Mouse (Mus musculus) retina, postnatal 7 days (tissue): Measurements from ENCODE around the gene Gata3.

Source experiments
- DNase-seq: peaks from one replicate; pipeline ENCODE4 v3.0.0-alpha.2; 2012; ENCODE audit warnings: low read depth, low spot score

Gene Gata3

DNA sequence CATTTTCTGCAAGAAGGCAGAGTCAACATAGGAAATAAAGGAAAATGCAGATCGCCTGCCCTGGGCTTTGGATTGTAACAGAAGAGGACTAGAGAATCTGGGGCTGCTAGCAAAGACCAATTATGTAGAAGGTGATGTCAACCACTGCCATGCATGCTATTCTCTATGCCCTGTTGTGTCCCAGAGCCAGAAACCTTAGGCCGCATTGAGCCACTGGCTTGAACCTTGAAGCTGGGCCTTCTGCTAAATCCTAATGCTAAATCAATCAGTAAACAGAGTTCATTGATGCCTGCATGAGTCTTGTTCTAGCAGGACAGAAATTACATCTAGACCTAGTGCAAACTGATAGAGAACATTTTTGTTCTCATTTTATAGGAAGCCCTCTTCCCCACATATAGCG, 3.8 kb downstream of the Gata3 start:
- DNase-seq = no peak

DNA sequence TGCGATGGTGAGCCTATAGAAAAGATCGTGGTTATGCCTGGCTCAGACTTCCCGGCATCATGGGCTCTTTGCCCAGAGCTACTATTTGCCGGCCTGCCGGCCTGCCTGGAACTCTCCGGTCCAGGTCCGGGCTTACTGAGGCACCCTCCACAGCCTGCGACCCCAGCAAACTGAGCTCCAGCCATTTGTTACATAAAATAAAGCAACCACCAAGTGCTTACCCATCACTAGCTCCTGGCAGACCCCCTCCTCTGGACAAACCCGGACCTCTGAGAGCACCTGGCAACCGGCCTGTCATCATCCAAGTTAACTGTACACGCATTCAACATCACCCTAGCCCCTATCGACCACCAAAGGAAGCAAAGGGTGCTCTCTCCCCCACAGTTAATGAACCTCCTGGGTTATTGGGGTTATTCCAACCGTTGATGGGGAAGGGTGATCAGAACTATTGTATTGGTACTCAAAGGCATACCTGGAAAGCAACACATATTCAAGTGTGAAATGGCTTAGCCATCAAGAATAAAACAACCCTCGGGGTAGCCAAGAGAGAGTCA, 4.5 kb downstream of the Gata3 start:
- DNase-seq = no peak

DNA sequence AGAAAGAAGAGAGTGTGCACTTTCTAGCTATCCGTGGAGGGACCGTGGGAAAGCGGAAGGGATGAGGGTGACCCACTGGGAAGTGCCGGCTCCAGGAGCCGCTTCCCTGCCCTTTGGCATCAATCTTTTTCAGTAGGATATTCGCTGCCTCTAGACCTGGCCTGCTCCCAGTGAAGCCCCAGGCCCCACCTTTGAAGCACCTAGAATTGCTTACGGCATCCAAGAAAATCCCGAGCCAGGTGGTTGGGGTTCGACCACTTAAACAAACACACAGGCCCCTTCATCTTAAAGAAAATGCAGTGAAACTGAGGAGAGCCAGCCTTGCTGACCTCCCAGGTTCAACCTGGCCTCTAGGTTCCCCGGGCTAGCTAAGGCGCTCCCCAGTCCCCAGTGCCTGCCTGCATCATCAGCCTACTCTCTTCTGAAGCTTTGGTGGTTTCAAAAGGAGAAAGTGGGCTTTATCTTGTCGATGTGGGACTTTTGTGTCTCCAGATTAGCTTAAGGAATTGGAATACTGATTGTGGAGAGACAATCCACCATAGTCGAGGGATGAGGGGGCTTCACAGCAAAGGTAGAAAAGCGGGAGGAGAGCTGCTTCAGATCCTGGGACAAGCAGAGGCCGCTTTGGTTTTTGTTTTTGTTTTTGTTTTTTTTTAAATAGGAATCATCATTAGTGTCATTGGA, 5.2 kb downstream of the Gata3 start:
- DNase-seq = no peak

DNA sequence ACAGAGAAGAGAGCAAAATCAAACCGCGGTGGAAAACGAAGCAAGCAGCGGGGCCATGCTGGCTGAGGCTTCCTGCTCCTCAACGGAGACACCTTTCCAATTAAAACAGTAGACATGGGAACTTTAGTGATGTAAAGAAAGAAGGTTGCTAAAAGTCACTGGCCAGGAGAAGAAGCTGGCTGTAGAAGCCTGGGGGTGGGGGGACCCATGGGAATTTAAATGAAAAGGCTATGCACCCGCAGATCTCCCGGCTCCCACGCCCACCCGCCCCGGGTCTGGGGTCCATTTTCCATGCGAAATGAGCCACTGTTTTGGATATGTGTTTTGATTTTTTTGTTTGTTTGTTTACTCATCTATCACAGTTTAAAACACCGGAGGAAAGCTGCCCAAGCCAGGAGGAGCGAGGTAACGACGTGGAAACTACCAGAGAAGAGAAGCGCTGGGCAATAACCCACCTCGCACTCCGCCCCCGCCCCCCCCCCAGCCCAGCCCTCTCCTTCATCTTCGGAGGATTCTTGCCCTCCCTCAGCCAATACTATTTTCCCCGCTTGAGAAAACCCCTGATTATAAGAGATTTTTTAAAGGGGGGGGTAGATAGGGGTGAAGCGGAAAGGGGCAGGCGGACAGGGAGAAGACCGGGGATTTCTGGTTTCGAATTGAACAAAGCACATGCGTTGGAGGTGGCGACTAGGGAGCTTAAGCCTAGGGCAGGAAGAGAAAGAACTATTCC, 5.9 kb downstream of the Gata3 start:
- DNase-seq = no peak

DNA sequence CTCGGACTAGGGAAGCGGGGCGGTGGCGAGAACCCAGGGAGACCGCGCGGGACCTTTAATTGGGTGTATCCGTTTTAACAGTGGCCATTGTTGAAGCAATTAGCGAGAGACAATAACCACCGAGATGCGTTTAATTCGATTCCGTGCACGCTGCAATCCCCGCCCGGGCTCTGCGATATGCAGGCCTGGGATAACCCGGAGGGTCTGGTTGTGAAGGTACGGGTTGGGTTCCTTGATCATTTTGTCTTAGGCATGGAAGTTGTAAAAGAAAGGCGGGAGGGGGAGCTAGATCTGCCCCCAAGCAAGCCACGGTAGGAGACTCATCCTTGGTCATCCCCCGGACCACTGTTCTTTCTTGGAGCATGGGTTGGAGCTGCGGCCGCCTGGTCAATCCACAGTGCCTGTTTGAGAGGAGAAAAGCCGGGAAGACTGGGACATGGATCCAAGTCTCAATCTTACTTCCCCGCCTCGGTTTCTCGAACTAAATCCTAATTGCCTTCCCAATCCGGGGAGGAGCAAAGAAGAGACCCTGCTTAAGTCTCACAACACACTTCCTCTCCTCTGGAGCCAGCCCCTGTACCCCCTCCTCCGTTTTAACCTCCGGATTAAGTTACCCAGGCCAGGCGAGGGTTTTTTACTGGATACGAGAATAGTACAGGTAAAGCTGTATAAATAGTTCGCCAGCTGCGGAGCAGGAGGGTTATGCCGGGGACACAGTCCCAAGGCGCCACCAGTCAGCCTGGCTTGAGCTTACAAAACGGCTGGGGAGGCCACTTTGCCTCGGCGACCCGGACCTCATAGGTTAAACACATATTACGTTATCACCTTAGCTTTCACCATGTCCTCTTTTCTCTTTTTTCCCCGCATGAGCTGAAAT, 6.7 kb downstream of the Gata3 start:
- no peak for DNase-seq

DNA sequence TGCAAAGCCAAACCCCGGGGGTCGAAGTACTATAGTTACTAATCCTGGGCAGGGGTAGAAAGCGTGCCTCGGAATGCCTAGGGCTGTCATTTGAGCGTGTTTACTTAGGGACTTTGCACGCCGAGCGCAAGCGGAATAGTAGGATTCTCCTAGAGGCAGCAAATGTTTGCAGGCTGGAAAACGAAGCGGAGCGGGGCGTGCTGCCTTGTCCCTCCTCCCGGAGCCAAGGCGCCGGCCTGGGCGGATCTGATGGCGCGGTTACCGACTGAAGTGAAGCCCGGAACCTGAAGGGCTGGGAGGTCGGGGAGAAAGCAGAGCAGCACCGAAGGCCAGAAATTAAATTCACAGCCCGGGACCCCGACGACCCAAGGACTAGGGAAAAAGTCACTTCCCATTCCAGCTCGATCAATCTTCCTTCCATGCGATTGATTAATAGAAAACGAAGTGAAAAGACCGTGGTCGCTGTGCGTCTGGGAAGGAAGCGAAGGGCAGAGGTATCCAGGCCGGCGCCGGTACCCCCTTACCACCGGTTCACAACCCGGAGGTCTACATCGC, 7.4 kb downstream of the Gata3 start:
- no peak for DNase-seq

DNA sequence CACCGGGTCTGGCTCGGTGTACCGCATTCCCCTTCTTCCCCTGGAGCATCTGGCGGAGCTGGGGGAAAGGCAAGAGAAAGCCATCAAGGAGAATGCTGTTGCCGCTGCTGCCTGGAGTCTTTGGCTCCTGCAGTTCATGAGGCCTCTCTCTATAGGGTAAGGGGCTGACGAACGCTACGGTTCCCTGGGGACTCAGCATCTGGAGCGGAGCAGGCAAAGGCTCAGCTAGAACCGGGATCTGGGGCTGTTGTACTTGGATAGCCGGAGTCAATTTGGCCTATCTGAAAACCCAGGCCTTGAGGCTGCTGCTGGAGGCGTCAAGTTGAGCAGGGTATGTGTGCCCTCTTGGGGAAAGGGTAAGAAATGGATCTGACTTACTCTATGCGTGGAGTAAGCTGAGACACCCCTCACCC, 8.2 kb downstream of the Gata3 start:
- DNase-seq = no peak

DNA sequence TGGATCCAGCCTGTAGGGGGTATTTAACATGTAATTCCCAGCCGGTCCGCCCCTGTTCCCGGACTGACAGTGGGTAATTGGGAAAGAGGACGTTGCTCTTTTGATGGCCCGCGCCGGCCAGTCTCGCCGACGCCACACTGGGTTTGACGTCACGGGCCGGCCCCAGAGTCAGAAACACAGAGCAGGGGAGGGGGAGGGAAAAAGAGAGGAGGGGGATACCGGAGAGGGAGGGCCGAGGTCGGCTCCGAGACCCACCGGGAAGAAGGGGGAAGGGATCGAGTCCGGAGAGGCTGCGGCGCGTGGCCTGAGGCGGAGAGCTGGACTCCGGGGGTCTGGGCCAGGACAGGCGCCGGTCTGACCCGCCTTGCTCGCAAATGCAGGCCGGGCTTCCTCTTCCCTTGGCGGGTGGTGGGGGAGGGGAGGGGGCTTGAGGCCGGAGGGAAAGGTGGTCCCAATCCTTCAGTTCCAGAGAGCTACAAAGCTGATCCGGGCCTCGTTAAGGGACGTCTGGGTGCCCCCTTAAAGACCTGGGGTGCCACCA, 8.7 kb downstream of the Gata3 start, which contains the start of gene 4930412O13Rik:
TSS of gene 4930412O13Rik (plus strand) at position 202 of the 541 bp plus-strand sequence.
- DNase-seq = no peak

DNA sequence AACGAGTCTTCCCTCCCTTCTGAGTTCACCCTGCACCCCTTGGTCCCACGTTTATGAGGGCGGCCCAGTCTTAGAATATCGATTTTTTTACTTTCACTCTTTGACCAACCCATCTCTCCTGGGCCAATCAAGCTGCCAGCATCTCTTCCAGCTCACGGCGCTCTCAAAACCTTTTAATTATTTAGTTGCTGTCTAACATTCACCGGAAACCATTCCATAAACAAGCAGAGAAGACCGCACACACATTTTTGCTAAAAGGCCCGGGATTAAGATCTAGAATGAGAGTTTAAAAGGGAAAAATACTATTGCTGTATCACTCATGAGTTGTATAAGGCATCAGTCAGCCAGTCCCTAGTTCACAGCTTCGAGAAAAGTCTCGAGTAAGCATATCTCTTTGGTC, 9.6 kb downstream of the Gata3 start:
- no peak for DNase-seq

DNA sequence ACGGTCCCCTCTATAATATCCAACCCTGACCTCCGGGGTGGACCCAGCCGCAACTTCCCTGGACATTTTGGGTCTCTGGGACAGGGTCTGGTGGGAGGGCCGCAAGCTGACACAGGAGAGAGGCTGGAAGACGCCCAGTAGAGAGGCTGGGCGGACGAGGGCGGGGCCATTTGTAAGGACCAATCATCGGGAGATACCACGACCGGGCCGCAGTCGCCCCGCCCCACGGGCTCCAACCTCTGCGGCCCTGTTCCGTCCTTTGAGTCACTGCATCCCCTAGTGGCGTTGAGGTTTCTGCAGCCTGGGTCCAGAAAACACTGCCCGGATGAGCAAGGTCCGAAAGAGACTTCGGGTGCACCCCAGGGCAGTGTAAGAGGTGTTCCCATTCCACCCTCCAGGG, 10.3 kb downstream of the Gata3 start:
- DNase-seq = peak; percentile 58

DNA sequence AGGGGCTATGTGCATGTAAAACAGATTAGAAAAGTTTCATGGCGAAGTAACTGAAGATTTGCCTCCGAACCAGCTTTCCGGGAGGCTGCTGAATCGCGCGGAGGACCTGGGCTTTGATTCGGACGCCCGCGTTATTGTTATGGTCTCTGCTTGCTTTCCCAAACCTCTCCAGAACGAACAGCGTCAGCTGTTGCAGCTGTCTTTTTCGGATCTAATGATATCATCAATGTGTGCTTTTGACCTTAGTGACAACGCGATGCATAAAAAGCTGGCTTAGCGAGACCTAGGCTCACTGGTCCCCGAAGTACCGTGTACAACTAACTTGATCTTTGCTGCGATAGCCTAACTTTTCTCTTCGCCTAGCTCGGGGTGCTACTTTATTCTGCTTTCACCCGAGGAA, 10.7 kb downstream of the Gata3 start:
- no peak for DNase-seq

DNA sequence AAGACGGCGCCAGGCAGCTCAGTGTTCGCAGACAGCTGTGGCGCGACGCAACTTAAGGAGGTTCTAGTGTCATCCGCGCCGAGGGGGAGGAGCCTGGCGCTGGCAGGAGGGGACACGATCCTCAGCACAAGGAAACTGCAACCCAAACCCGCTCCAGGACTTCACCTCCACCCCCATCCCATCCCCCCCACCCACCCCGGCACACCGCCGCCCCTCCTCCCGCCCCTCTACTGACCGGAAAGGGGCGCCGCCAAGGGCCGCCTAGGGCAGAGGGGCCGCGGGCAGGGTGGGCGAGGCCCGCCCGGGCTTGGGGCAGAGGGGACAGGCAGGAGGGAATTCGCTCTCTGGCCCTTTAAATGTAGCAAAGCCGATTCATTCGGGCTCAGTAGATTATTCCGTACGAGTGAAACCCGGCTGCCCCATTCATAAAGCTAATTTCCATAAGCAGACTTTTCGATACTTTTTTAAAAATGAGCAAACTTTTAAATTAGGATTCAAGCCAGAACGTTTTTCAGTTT, 11.2 kb downstream of the Gata3 start:
- DNase-seq = no peak

DNA sequence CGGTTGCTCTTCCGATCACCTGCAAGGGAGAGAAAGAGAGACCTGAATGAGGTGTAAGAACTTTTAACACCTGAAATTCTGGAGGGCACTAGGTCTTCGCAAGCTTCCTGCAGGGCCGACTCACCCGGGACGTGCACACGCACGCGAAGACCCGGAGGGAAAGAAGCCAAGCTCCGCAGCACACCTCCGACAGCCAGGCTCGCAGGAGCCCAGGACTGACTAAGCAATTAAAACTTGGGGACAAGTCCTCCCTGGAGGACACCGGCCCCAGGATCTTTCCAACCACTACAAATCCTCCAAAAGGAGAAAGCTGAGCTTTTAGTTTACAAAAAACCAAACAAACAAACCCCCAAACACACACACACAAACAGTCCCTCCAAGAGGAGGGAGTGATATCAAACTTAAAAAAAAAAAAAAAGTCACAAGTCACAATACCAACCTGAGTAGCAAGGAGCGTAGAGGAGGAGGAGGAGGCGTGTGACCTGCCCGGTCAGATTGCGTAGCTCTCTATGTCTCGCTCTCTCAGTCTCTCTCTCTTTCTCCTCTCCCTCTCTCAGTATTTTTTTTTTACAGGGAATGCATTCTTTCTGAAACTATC, 11.8 kb downstream of the Gata3 start:
- no peak for DNase-seq

DNA sequence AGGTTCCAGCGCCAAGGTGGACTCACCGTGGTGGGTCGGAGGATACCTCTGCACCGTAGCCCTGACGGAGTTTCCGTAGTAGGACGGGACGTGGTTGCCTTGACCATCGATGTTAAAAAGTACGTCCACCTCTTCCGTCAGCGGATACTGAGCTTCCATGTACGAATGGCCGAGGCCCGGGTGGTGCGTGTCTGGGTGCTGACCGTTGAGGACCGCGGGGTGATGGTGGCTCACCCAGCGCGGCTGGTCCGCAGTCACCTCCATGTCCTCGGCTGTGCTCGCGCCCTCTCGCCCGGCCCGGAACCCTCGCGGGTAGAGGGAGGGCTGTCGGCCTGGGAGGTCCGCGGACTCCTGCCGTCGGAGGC, 12.5 kb downstream of the Gata3 start:
- DNase-seq = no peak

DNA sequence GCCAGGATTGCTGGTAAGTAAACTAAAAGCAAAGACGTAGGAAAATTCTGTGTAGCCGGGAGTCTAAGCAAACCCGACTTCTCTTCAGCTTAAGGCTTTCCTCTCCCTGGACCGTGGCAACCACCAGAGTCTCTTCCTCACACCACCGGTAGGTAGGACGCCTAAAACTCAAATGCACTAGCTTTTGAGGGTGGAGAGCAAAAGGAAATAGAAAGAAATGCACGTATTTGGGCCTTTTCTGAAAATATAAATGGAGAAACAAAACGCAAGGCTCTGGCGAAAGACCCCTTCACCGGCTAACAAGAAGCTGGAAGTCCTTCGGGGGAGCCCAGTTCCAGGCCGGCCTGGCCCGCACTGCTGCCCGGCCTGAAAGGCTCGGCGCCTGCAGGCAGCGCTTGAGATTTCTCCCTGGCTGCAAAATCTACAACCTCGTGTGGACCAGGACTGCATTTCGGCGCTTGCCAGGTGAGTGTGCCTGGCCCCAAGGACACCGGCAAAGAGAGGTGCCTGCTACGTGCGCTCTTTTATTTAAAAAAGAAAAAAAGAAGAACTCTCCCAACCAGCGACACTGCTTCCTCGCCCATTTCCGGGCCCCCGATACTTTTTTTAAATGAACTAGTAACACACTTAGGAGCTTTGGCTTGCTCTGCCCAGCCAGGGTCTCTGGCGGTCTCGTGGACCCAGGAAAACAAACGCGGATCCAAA, 13.1 kb downstream of the Gata3 start:
- no peak for DNase-seq

DNA sequence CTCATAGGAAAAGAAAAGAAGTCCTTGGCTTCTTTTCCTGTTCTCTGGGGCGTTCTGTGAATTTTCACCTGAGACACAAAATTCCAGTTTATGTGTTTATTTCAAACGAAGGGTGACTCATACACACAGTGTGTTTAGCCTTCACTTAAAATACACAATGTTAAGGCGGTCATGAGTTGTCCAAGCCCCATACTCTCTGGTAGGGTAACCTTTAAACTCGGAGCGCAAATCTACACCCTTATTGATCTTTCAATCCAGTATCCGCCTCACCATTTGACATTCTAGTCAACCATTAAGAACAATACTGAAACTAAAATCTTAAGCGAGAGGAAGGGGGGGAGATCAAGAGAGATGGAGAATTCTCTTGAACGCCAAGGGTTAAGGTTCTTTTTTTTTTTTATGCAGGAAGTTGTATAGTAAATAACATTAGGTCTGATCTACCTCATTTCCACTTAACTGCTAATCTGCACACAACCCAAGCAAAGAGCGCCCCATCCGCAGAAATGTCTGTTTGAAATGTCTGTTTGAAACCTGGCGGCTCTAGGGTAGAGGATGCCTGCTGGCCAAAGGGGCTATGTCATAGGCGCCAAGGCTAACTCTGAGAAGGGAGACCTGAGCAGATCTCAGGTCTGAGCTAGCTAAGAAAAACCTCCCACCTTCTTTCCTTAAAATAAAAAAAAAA, 14.0 kb downstream of the Gata3 start:
- no peak for DNase-seq

DNA sequence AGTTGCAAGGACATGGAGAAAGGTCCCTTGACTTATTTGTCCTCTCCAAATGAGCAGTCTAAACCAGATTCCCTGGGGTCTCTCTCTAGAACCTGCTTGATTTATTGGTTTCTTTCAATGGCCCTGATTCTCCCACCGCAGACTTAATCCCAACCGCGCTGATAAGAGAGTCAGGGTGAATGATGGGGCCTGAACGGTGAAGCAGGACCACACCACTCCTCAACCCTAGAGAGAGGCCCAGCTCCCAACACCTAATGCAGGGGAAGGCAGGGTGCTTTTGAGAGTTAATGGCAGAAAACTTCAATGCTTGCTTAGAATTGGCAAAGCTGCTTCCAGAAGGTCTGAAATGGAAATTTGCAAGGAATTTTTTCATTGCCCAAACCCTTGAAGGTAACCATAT, 14.6 kb downstream of the Gata3 start:
- no peak for DNase-seq

DNA sequence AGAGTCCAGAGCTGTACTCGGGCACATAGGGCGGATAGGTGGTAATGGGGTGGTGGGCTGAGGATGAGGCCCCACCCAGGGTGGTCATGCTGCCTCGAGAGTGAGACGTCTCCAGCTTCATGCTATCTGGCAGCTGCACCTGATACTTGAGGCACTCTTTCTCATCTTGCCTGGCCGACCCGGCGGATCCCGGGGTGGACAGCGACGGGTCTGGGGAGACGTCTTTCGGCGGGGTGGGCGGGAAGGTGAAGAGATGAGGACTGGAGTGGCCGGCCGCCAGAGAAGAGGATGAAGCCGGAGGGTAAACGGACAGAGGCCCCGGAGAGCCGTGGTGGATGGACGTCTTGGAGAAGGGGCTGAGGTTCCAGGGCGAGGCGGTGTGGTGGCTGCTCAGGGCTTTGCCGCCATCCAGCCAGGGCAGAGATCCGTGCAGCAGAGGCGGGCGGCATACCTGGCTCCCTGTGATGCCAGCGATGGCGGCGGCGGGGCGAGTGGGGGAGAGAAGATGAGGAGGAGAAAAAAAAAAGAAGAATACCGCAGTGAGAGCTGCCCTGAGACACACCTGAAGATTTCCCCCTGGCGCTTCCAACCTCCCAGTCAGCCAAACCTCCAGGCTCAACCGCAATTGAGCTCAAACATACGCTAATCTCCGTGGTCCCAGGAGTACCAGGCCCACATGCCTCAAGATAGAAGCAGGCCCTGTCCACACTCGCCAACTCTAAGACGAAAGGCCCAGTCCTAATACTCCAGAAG, 15.2 kb downstream of the Gata3 start:
- no peak for DNase-seq

DNA sequence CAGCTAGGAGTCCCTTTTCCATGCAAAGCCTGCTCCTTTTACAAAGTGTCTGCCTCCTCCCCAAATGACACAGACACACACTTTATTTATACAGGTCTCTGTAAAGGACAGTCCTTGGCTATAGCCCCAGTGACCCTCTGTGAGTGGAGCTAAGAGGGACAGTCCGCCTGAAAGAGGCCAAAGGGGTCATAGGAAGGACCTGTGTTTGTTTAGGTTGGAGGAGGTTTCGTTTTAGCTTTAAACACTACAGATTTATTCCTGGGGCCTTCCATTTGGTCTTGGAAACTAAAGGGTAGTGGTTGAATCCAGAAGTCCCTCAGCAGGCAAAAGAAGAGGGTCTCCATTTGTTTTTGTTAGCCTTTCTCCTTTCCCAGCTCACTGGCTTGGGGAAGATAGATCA, 16.1 kb downstream of the Gata3 start:
- DNase-seq = no peak
